Mouse (Mus musculus): ENCODE data around the gene Ear6. TPM values are rescaled to one million over a fixed set of nuclear protein-coding genes. Genes with fewer than 3 reads are reported as not detected.
"Not testable (repeated sequence)": the region's sequence is repeated elsewhere in the genome, so short reads cannot be mapped to it uniquely, and the experiment has no call there.

The Ear6 gene
- 3.9 and 15.5 TPM in 2 replicates for polyA plus RNA-seq (2012; rRNA removed)

DNA sequence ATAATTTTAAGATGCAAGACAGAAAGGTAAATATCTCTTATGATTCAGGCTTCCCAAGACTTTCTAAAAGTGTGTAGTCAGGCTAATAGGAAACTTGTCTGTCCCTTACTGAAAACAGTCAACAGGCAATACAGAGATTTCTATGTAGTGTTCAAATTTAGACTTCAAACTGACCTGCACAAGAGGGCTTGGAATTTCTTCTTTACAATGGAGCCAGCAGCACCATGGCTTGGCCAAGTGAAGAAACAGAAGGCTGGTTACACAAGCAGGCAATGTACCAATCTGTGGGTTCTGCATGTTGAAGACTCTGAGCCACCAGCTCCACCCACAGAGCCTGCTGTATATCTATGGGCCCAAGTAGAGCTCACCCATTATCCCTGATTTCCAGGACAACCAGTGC, at the start of gene Ear6:
Gene Ear6, plus strand, starts transcription at position 301 of the 400 bp plus-strand sequence.
- TF ChIP-seq CTCF (IDR thresholded peaks at IDR 0.05; ENCODE audit: extremely low read depth, insufficient read depth, insufficient read length, insufficient replicate concordance) (no peak), POLR2A (IDR thresholded peaks at IDR 0.05; ENCODE audit: low read depth, low read length) (no peak)
- DNase-seq (ENCODE audit: low read depth in 1 of 2, low spot score in 2 of 2): no peak
- Histone ChIP-seq H3K36me3 (ENCODE audit: control insufficient read depth, insufficient read depth, low read length) (no peaks in the 10 kb centered on the region), H3K4me1 (ENCODE audit: control insufficient read depth, insufficient read depth, insufficient read length) (no peaks in the 10 kb centered on the region), H3K4me3 (ENCODE audit: extremely low read depth, insufficient read depth, insufficient read length) (no peak within 1 kb of the TSS), H3K27ac (ENCODE audit: insufficient read depth, low read length) (no peak within 1 kb of the TSS), H3K27me3 (ENCODE audit: control insufficient read depth, insufficient read depth, low read length) (no peaks in the 10 kb centered on the region)

DNA sequence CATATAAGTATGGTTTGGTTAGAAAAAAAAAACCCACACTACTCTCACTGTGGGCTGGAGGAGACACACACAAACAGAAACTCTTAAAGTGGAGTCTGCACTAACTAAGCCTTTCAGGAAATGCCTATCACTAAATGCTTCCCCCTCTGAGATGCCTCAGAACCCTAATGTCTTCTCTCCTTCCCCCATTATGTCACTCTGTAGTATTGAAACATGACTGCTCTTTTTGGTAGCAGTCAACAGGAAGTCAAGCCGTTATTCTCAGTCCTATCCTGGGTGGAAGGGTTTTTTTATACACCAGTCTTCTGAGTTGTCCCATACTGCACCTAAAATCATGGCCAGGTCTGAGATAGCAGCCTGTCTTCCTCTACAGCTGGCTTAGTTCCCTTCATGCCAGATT, 26.9 kb upstream of the Ear6 start:
- Histone ChIP-seq H3K36me3 (ENCODE audit: control insufficient read depth, insufficient read depth, low read length) (no peaks in the 10 kb centered on the region), H3K4me3 (ENCODE audit: extremely low read depth, insufficient read depth, insufficient read length) (no peak overlapping the region), H3K27me3 (ENCODE audit: control insufficient read depth, insufficient read depth, low read length) (no peaks in the 10 kb centered on the region), H3K27ac (ENCODE audit: insufficient read depth, low read length) (no peak overlapping the region), H3K4me1 (ENCODE audit: control insufficient read depth, insufficient read depth, insufficient read length) (no peaks in the 10 kb centered on the region)
- DNase-seq (ENCODE audit: low read depth in 1 of 2, low spot score in 2 of 2): no peak
- WGBS: 7% methylated on average over 1 of the region's 1 CpGs
- no peak for TF ChIP-seq CTCF (IDR thresholded peaks at IDR 0.05; ENCODE audit: extremely low read depth, insufficient read depth, insufficient read length, insufficient replicate concordance)
- no peak for TF ChIP-seq POLR2A (IDR thresholded peaks at IDR 0.05; ENCODE audit: low read depth, low read length)

DNA sequence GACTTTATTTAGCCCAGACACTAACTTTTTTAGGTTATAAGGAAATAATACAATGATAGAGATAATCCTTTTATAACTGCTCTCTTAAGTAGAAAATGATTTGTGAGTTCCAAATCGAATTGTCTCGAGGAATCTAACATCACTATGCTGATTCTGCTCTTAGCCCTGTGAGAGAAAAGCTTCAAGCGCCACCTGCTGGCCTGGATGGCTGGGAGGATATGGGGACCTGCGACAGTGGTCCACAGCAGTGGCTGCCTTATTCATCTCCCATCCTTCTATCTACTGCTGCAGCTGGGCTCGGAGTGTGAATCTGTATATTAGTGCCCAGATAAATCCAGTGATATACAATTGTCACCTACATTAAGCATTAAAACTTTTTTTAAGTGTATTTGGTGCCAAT, 25.7 kb upstream of the Ear6 start:
- WGBS: 18% methylated on average over 5 of the region's 5 CpGs
- not testable (repeated sequence) for H3K27me3 ChIP-seq (ENCODE audit: control insufficient read depth, insufficient read depth, low read length); H3K36me3 ChIP-seq (ENCODE audit: control insufficient read depth, insufficient read depth, low read length); H3K4me1 ChIP-seq (ENCODE audit: control insufficient read depth, insufficient read depth, insufficient read length); H3K4me3 ChIP-seq (ENCODE audit: extremely low read depth, insufficient read depth, insufficient read length); H3K27ac ChIP-seq (ENCODE audit: insufficient read depth, low read length); DNase-seq (ENCODE audit: low read depth in 1 of 2, low spot score in 2 of 2)

DNA sequence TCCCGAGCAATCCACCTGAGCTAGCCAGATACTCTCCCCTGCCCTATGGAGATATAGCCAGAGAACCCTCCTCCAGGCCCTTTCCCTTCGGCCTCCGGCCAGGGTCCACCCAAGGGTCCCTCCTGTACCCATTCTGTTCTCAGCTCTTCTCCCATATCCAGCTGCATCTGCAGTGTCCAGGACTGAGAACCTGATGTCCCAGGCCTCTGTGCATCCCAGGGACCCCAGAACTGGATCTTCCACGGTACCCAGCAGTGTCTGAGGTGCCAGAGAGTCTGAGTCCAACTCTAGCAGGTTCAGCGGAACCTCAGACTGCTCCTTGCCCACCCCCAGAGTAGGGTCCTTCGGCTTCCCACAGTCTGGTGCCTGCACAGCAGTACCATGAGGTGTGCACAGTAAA, 24.3 kb upstream of the Ear6 start:
- H3K4me3 ChIP-seq (ENCODE audit: extremely low read depth, insufficient read depth, insufficient read length): no peak overlapping the region
- no peaks in the 10 kb centered on the region for H3K27me3 ChIP-seq (ENCODE audit: control insufficient read depth, insufficient read depth, low read length)
- no peak for DNase-seq (ENCODE audit: low read depth in 1 of 2, low spot score in 2 of 2)
- no peaks in the 10 kb centered on the region for H3K36me3 ChIP-seq (ENCODE audit: control insufficient read depth, insufficient read depth, low read length)
- H3K27ac ChIP-seq (ENCODE audit: insufficient read depth, low read length): no peak overlapping the region
- WGBS: 81% methylated on average over 6 of the region's 6 CpGs
- H3K4me1 ChIP-seq (ENCODE audit: control insufficient read depth, insufficient read depth, insufficient read length): no peaks in the 10 kb centered on the region
- TF ChIP-seq CTCF (IDR thresholded peaks at IDR 0.05; ENCODE audit: extremely low read depth, insufficient read depth, insufficient read length, insufficient replicate concordance) (no peak), POLR2A (IDR thresholded peaks at IDR 0.05; ENCODE audit: low read depth, low read length) (no peak)

DNA sequence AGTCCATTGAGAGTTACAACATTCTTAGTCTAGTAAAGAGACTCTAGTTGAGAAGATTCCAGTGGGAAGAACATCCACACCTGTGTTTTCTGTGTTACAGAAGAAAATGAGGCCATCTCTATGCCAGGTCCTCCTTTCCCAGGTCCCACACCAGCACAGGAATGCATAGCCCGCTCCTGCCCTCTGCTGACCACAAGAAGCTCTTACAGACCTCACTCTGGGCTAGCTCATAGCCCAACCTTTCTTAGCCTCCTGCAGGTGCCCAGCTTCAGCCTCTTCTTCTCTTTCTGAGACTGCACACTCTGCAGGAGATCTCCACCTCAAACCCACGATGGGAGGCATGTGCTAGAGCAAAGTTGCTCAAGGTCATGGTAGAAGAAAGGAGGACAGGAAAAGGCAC, 15.0 kb upstream of the Ear6 start:
- H3K27ac ChIP-seq (ENCODE audit: insufficient read depth, low read length); H3K4me1 ChIP-seq (ENCODE audit: control insufficient read depth, insufficient read depth, insufficient read length); DNase-seq (ENCODE audit: low read depth in 1 of 2, low spot score in 2 of 2); H3K27me3 ChIP-seq (ENCODE audit: control insufficient read depth, insufficient read depth, low read length); H3K36me3 ChIP-seq (ENCODE audit: control insufficient read depth, insufficient read depth, low read length); H3K4me3 ChIP-seq (ENCODE audit: extremely low read depth, insufficient read depth, insufficient read length): not testable (repeated sequence)
- WGBS: 13% methylated on average over 2 of the region's 2 CpGs

DNA sequence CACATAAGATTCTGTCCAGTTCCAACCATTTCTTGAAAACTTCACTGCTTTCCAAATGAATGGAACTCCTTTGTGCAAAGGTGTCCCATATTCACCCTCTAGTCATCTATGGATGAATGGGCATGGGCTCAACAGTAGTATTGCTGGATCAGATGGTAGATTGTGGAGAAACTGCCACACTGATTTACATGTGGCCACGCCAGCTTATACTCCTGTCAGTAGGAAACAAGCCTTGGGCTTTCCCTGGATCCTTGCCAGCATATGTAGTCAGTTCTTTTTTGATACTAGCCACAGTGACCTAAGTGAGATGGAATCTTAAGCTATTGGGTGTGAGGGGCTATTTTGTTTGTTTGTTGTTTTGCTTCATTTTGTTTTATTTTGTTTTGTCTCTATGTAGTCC, 11.2 kb upstream of the Ear6 start:
- no peaks in the 10 kb centered on the region for H3K4me1 ChIP-seq (ENCODE audit: control insufficient read depth, insufficient read depth, insufficient read length)
- DNase-seq (ENCODE audit: low read depth in 1 of 2, low spot score in 2 of 2): no peak
- WGBS: 57% methylated on average over 1 of the region's 1 CpGs
- no peak overlapping the region for H3K4me3 ChIP-seq (ENCODE audit: extremely low read depth, insufficient read depth, insufficient read length)
- no peak overlapping the region for H3K27ac ChIP-seq (ENCODE audit: insufficient read depth, low read length)
- H3K36me3 ChIP-seq (ENCODE audit: control insufficient read depth, insufficient read depth, low read length): no peaks in the 10 kb centered on the region
- TF ChIP-seq POLR2A (IDR thresholded peaks at IDR 0.05; ENCODE audit: low read depth, low read length) (no peak), CTCF (IDR thresholded peaks at IDR 0.05; ENCODE audit: extremely low read depth, insufficient read depth, insufficient read length, insufficient replicate concordance) (no peak)
- no peaks in the 10 kb centered on the region for H3K27me3 ChIP-seq (ENCODE audit: control insufficient read depth, insufficient read depth, low read length)

DNA sequence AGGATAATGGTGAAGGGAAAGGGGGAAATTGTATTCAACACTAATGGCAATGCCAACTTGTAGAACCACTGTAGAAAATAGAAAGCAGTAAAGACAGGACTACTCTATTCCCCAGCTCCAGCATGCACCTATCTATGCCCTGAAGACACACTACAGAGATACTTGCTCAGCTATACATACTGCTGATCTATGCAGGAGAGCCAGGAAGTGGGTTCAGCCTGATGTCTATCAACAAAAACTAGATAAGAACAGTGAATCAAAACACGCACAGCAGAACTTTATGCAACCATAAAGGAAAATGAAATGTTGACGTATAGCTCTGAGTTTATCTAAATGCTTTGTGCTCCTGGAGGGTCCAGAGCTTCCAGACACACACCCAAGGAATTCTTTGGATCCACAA, 10.7 kb upstream of the Ear6 start:
- no peaks in the 10 kb centered on the region for H3K4me1 ChIP-seq (ENCODE audit: control insufficient read depth, insufficient read depth, insufficient read length)
- H3K4me3 ChIP-seq (ENCODE audit: extremely low read depth, insufficient read depth, insufficient read length): no peak overlapping the region
- H3K36me3 ChIP-seq (ENCODE audit: control insufficient read depth, insufficient read depth, low read length): no peaks in the 10 kb centered on the region
- no peak for TF ChIP-seq POLR2A (IDR thresholded peaks at IDR 0.05; ENCODE audit: low read depth, low read length)
- TF ChIP-seq CTCF (IDR thresholded peaks at IDR 0.05; ENCODE audit: extremely low read depth, insufficient read depth, insufficient read length, insufficient replicate concordance): no peak
- no peaks in the 10 kb centered on the region for H3K27me3 ChIP-seq (ENCODE audit: control insufficient read depth, insufficient read depth, low read length)
- no peak for DNase-seq (ENCODE audit: low read depth in 1 of 2, low spot score in 2 of 2)
- 76% methylated on average over 2 of the region's 2 CpGs for WGBS
- no peak overlapping the region for H3K27ac ChIP-seq (ENCODE audit: insufficient read depth, low read length)

DNA sequence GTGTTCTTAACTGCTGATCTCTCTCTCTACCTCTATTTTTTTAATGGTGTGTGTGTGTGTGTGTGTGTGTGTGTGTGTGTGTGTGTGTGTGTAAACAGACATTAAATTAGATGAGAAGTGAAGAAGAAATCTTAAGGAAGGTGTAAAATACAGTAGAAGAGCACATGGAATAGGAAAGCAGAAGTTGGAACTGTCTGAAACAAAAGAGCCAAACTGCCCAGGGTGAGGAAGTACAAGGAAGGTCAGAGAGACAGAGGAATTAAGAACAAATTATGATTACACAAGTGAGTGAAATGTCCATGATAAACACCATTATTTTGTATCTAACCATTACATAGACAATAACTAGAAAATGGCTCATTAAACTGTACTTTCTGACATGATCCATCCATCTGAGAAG, 9.6 kb upstream of the Ear6 start:
- Histone ChIP-seq H3K27ac (ENCODE audit: insufficient read depth, low read length) (no peak overlapping the region), H3K4me3 (ENCODE audit: extremely low read depth, insufficient read depth, insufficient read length) (no peak overlapping the region), H3K27me3 (ENCODE audit: control insufficient read depth, insufficient read depth, low read length) (no peaks in the 10 kb centered on the region), H3K36me3 (ENCODE audit: control insufficient read depth, insufficient read depth, low read length) (no peaks in the 10 kb centered on the region), H3K4me1 (ENCODE audit: control insufficient read depth, insufficient read depth, insufficient read length) (no peaks in the 10 kb centered on the region)
- DNase-seq (ENCODE audit: low read depth in 1 of 2, low spot score in 2 of 2): no peak
- no peak for TF ChIP-seq POLR2A (IDR thresholded peaks at IDR 0.05; ENCODE audit: low read depth, low read length)
- TF ChIP-seq CTCF (IDR thresholded peaks at IDR 0.05; ENCODE audit: extremely low read depth, insufficient read depth, insufficient read length, insufficient replicate concordance): no peak

All from spleen, adult 2 months (tissue).